Mouse (Mus musculus) kidney, adult 2 months (tissue): ENCODE measurements around the gene Tomm22.

Experiments used
- CTCF ChIP-seq: fragments of 200-500 bp; conservative IDR thresholded peaks from 2 replicates; pipeline ENCODE4 v1.5.1; 2011; ENCODE audit warnings: low read depth, mild to moderate bottlenecking, control low read depth, low read length, moderate library complexity, mixed read lengths; ENCODE audit not compliant: insufficient read depth, insufficient read length
- POLR2A ChIP-seq: fragments of 200-500 bp; IDR thresholded peaks from one replicate; pipeline ENCODE4 v1.6.1; 2011; ENCODE audit warnings: low read depth, low read length, control low read depth

GRCm38 (mm10) chr15:79715646-79716045 is 45.0 kb downstream of the Tomm22 start:
- TF ChIP-seq CTCF (no peak), POLR2A (no peak)
